Mouse (Mus musculus): Measurements from ENCODE around the gene Ift122.

The Ift122 gene

DNA sequence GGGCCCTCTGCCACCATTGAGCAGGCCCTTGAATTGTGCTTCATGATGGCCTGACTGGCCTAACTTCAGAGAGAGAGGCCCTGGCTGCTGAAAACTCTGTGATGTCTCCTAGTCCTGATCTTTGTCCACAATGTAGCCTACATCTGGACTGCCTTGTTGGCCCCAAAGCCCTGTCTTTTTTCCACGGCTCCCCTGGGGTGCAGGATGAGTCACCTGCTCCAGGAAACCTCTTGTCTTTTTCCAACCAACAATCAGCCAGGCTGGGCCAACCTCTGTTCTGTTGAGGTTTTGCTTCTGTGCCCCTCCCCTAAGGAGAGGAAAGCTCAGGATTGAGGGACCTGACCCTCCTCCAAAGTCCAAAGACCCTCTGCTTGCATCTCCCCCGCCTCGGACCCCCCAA, 108.5 kb downstream of the Ift122 start:
- no peak for DNase-seq

DNA sequence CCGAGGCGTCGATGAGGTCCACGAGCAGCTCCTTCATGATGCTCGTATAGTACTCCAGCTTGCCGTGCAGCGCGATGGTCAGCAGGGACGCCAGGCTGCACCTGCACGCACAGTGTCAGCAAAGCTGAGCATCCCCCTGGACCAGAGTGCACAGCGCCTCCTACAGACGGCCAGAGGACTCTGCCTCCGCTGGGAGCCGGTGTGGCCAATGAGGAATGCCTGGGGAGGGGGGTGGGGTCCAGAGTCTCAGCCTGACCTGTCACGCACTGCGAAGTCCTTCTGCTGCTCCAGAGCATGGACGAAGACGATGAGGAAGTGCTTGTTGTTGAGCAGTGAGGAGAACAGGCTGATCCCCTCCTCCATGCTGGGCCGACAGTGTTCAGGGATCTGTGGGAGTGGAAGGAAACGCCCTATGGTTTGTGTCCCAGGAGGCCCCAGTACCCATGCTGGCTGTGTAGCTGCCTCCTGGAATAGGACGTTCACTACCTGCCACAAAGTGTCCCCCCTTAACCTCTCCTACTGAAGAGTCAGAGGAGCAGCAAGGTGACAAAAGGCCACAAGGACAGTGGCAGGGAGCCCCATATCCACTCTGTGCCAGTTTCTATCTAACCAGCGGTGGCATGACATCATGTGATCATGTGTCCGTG, 109.3 kb downstream of the Ift122 start:
- DNase-seq: no peak

DNA sequence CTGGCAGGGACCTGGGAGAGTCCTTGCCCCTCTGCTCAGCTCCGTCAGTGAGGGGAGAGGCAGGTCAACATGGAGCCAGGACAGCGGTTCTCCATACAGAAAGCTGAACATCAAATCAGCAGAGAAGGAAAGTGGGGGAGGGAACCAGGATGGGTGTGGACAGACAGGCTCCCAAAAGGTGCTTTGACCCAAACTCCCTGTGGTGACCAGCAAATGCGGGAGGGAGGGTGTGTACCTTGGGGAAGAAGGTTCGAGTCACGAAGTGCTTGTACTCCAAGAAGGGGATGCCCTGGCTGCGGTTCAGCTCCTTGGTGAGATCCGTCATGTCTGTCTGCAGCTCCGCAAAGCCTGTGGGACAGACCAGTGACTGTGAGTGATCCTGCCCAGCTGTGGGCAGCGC, 110.4 kb downstream of the Ift122 start:
- no peak for DNase-seq

DNA sequence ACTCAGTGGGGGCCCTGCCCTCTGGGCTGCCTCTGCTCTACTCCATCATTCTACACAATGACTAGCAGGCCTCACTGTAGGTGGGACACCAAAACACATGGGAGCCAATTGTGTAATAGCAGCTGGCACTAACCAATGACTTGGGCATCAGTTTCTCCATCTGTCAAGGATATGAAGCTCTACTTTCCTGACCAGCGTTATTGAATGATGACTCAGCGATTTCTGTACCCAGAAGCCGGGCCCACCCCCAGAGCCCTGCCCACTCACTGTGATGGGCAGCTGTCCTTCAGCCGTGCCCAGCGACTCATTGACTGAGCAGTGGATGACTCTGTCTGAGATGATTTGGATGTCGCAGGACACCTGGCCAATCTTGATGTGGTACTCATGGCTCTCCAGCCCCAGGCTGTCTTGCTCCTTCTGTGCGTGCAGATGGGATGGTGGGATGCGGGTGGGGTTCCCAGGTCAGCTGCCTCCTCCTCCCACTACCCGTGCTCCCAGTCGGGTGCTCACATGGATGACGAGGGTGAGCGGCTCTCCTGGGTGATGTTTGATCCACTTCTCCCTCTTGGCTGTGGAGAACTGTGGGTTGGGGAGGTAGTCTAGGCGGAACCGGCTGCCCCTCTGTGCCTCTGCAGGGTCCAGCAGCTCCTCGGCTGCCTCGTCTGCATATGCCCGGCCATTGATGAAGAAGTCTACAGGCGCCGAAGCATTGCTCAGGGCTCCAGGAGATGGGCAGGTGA, 113.1 kb downstream of the Ift122 start:
- DNase-seq: no peak

DNA sequence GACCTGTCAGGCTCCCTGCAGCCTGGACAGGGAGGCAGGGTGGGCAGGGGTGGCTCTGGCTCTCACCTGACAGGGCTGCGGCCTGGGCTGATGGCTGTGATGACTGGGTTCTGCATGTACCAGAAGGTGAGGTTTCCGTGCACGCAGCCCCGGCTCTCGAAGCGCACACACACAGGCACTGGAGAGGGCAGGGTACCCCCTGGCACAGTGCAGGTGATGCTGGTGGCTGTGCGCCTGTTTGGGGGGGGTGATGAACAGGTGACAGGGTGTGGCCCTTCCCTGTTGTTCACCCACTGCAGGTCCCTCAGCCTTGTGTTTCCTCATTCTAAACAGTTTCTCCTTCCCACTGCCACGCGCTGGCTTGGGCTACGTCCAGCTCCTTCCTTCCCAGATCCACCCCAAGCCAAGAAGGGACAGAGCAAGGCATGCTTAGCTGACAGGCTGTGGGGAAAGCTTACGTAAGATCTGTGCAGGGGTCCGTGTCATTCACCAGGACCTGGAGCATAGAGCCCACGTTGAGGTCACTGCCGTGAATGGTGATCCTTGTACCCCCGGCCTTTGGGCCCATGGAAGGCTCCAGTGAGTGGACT, 114.1 kb downstream of the Ift122 start:
- no peak for DNase-seq

DNA sequence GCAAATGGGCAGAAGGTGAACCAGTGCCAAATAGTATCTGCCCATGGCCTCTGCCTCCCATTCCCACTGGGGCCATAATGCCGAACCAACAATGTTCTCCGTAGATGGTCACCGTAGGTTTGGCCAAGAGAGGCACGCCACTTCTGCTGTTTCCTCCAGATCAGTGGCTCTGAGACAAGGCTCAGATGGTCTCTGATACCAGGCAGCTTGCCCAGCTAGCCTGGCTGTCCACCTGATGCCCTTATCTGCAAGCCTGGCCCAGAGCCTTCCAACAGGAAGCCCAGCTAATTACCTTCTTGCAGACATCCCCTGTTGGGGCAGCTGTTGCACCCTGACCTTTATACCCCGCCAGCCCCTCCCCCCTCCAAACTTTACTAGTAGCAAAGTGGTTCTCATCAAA, 114.8 kb downstream of the Ift122 start:
- DNase-seq: no peak

DNA sequence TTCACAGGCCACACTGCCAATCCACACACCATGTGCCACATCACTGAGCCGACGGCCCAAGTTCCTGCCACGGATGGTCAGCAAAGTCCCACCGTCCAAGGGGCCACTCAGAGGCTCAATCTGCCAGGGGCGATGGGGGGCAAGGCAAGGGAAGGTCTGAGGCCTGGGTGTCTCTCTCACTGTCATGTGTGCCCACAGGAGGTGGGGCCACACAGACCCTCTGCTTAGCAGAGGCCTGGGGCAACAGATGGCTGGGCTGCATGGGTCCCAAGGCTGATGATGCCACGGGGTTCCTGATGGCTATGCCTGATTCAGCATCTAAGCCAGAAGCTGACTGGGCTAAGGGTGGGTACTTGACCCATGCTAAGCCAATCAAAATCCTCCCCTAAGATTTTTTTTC, 115.4 kb downstream of the Ift122 start:
- DNase-seq: no peak

DNA sequence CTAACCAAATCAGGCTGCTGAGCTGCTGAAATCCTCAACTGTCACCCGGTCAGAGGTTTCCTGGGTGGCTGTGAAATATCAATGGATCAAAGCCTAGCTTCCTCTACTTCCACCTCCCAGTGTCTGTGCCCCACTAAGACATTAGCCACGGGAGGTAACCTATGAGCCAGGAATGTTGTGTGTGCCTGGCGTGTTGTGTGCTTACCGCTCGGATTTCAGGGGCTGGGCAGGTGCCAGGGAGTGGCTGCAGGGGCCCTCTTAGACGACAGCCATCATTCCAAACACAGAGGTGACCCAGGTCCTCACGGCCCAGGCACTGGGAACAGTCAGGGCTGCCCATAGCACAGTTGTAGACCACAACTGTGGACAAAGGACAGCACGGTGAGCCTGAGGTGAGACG, 115.8 kb downstream of the Ift122 start:
- no peak for DNase-seq

DNA sequence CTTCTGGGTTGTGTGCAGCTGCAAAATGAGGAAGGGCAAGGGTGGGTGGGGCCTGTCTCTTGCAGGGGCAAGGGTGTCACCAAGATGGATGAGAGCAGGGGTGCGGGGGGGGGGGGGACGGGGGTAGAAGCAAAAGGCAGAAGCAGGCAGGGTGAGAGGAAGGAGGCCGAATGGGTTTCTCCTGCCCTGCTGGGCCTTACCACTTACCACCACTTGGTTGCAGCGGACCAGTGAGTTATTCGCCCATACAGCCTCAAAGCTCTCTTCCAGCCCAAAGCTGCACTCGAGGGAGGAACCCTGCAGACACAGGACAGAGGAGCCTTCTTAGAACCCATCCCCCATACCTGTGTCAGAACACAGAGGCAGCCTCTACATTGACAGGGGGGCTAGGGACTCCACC, 116.7 kb downstream of the Ift122 start:
- DNase-seq: no peak

DNA sequence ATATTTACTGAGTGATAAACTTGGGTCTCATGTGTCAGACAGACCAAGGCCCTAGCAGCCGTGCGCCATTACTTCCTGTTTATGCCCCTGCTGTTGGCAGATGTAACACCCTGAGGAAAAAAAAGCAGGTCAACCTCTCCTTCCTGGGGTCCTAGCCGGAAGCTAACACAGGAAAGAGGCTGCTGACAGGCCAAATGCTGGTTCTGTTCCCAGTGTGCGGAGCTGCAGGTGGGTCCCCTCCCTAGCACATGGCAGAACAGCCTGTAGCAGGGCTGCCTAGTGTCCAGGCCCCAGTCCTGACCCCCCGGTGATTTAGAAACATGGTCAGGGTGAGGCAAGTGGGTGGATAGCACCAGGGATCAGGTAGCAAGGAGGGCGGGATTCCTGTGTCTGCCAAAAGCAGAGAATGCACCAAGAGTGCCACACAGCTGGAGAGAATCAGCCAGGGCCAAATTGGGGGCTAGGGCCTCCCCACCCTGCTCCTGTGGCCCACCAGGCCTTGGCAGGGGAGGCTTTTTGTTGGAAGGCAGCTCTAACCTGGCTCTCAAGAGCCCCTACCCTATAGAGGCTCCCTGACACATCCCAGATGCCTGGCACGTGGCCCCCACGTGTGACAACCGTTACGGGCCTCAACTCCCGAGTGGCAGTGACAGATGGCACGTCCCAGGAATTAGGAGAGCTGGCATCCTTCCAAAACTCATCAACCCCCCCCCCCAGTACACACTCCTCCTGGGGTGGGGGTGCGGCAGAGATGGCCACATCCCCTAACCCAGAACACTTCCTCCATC, 118.2 kb downstream of the Ift122 start:
- no peak for DNase-seq

DNA sequence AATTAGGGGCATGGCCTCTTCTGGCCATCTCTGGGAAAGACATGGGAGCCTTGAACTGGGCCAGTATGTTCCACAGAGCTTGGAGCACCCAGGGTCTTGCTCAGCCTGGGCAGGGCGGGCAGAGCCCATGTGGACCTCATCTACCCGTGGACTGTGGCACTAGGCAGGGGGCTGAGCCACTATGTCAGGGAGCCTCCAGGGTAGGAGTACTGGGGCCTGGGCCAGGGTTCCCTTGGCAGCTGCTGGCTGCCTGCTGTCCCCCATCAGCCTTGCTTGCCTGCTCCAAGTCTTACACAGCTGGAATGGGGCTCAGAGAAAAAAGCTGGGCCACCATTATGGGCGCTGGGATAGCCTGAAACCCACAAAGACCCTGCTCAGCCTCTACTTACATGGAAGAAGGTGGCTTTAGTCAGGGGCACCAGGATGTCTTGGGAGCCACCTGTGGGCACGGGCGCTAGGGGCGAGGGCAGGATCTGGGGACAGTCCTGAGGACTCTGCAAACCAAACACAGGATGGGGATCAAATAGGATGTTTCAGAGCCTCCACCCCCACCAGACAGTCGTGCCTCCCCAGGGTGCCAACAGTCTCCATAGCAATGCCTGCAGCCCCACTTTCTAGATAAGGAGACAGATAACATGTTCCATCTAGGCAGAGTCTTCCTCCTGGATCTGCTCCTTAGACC, 119.0 kb downstream of the Ift122 start:
- no peak for DNase-seq

DNA sequence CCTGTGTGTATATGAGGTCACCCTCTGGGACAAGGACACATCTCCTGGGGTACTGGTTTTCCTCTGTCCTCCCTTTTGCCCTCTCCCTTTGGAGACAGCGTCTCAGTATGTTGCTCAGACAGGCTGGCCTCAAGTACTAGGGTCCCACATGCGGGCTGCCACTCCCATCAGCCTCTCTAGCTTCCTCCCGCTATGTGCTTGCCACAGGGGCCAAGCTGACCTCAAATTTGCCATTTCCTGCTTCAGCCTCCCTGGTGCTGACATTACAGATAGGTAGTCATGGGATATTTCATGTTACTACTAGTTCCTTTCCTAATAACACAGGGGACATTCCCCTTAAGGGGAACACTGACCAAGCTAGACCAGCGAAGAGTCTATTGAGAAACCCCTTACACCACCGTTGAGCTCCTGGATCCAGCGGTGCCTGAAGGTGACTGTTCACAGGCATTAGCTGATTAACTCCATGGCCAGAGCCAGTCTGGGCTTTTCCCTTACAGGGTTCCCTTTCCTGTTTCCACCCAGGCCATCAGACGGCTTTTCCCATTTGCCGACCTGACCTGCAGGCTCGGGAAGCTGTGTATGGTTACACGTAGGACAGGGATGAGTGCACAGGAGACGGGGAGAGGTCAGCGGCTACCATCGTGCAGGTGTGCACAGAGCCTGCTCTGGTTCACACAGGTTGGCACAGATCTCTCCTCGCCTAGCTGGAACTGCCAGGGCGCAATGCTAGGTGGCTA, 120.0 kb downstream of the Ift122 start:
- no peak for DNase-seq

DNA sequence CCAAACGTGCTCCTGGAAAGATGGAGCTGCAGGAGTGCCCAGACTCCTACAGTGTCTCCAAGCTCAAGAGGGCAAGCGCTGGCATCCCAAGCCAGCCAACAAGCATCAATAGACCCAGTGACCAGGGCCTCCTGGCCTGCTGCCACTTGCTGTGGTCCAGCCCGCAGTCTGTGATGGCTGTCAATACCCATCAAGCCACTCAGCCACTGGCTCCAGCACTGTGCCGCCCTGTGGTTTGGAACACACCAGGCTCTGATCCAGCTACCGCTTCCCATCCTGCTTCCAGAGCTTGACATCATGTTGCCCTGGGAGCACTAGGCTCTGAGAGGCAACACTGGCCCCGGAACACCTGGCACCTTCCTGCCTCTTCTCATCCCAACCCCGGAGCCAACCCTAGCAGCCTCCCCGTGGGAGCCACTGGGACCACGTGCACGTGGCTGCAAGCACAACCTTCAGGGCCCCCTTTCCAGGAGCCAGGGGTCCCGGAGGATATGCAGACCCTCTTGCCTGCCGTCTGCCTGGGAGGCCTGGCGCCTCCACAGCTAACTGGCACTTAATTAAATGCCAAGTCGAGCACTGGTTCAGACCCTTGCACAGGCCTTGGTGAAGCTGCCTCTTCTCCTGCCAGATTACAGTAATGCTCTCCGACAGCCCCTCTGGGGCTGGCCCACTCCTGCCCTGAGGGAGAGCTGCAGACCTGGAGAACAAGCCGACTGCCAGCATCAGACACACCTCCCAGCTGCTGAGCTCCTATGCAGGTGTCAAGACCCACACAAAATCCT, 120.8 kb downstream of the Ift122 start:
- peak; percentile 50 for DNase-seq

DNA sequence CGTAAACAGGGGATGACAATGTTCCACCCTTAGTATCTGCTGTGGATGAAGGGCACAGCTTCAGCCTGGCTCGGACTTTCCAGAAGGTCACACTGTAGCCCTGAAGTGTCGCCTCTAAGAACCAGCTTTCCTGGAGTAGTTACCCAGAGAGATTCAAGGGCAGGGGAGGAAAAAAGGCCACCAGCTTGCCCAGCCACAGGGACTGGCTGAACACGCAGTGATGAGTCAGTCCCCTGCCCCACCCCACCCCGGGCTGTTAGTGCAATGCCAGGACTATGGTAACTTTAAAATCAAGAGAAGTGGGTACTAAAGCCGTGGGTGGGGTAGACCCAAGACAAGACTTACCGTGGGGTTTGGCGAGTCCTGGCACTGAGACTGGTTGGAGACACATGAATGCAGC, 122.3 kb downstream of the Ift122 start:
- no peak for DNase-seq

Measured in right cerebral cortex, postnatal 4 days (tissue).